In genomic region chr19:21651664-21652063, GRCm38 (mm10) we compare ENCODE assay signal across 8 mouse cellular contexts. TPM values are rescaled to one million over a fixed set of nuclear protein-coding genes. Genes with fewer than 3 reads are reported as not detected.
DNase-seq lines count a peak whose midpoint lies in the region; ATAC-seq and TF ChIP-seq lines count a peak whose summit lies in the region.

No protein-coding gene starts in this region.

- no peak for TF ChIP-seq CTCF in C2C12 (IDR thresholded peaks at IDR 0.05; ENCODE audit: control insufficient read depth, insufficient read depth, insufficient read length)

- H3K27me3 ChIP-seq in heart, embryonic 11.5 days (ENCODE audit: control insufficient read depth, insufficient read depth, low read length), result no peaks in the 10 kb centered on the region
- H3K27me3 ChIP-seq in C2C12 (ENCODE audit: control insufficient read depth, insufficient read depth, insufficient read length), result no peaks in the 10 kb centered on the region
- H3K27me3 ChIP-seq in forebrain, embryonic 12.5 days, result no peaks in the 10 kb centered on the region
- H3K27me3 ChIP-seq in liver, embryonic 12.5 days (replicated peaks), result no peaks in the 10 kb centered on the region

- WGBS in heart, embryonic 11.5 days (ENCODE audit: insufficient replicate concordance), result 46% methylated on average over 6 of the region's 6 CpGs
- WGBS in forebrain, embryonic 12.5 days, result 51% methylated on average over 6 of the region's 6 CpGs
- WGBS in liver, embryonic 12.5 days (ENCODE audit: insufficient replicate concordance), result 44% methylated on average over 6 of the region's 6 CpGs

- no peak overlapping the region for H3K27ac ChIP-seq in heart, embryonic 11.5 days (ENCODE audit: low read depth, low read length)
- H3K27ac ChIP-seq in forebrain, embryonic 12.5 days, result 0 out of 2 replicates have a peak overlapping the region, but pooled peaks have one; percentile 99
- H3K27ac ChIP-seq in liver, embryonic 12.5 days, result no peak overlapping the region

- H3K36me3 ChIP-seq in heart, embryonic 11.5 days (ENCODE audit: control insufficient read depth, insufficient read depth, low read length), result no peaks in the 10 kb centered on the region
- H3K36me3 ChIP-seq in C2C12 (ENCODE audit: control insufficient read depth, insufficient read depth), result peaks cover 7% of the 10 kb centered on the region
- no peaks in the 10 kb centered on the region for H3K36me3 ChIP-seq in forebrain, embryonic 12.5 days (replicated peaks)
- no peaks in the 10 kb centered on the region for H3K36me3 ChIP-seq in liver, embryonic 12.5 days

- H3K9me3 ChIP-seq in heart, embryonic 11.5 days (replicated peaks; ENCODE audit: control insufficient read depth, low read length), result no peaks in the 10 kb centered on the region
- no peaks in the 10 kb centered on the region for H3K9me3 ChIP-seq in forebrain, embryonic 12.5 days
- no peaks in the 10 kb centered on the region for H3K9me3 ChIP-seq in liver, embryonic 12.5 days (replicated peaks)

- H3ac ChIP-seq in C2C12 (ENCODE audit: control insufficient read depth, insufficient read length, low read depth), result peak overlapping the region; percentile 64

- H3K4me1 ChIP-seq in heart, embryonic 11.5 days (ENCODE audit: control insufficient read depth, insufficient read depth, low read length), result peaks cover 11% of the 10 kb centered on the region; the same call in 1 of the 2 replicates
- peaks cover 30% of the 10 kb centered on the region for H3K4me1 ChIP-seq in forebrain, embryonic 12.5 days
- peaks cover 48% of the 10 kb centered on the region for H3K4me1 ChIP-seq in liver, embryonic 12.5 days

- no peak for DNase-seq in heart, adult 11 months
- no peak for DNase-seq in cerebellum, adult 11 months

- H3K79me3 ChIP-seq in C2C12 (ENCODE audit: low read depth), result peaks cover 79% of the 10 kb centered on the region

- H3K9ac ChIP-seq in heart, embryonic 11.5 days (ENCODE audit: low read depth, low read length), result peak overlapping the region; percentile 86
- peak overlapping the region; percentile 75 for H3K9ac ChIP-seq in forebrain, embryonic 12.5 days
- H3K9ac ChIP-seq in liver, embryonic 12.5 days, result peak overlapping the region; percentile 70

- H3K4me2 ChIP-seq in heart, embryonic 11.5 days, result peak overlapping the region; percentile 88
- peak overlapping the region; percentile 75 for H3K4me2 ChIP-seq in forebrain, embryonic 12.5 days
- H3K4me2 ChIP-seq in liver, embryonic 12.5 days, result peak overlapping the region; percentile 96

- peaks cover 92% of the 10 kb centered on the region for H3K79me2 ChIP-seq in C2C12 (ENCODE audit: control insufficient read depth, insufficient read depth)

- H3K4me3 ChIP-seq in heart, embryonic 11.5 days (ENCODE audit: low read depth, low read length), result peak overlapping the region; percentile 87
- peak overlapping the region; percentile 81 for H3K4me3 ChIP-seq in C2C12 (ENCODE audit: insufficient read depth, poor library complexity, severe bottlenecking)
- H3K4me3 ChIP-seq in forebrain, embryonic 12.5 days (replicated peaks), result peak overlapping the region; percentile 94
- peak overlapping the region; percentile 89 for H3K4me3 ChIP-seq in liver, embryonic 12.5 days

- no peak for ATAC-seq in heart, embryonic 11.5 days (replicated peaks; ENCODE audit: insufficient number of reproducible peaks, low FRiP score, low TSS enrichment)
- ATAC-seq in forebrain, embryonic 12.5 days (ENCODE audit: low FRiP score), result no peak
- no peak for ATAC-seq in liver, embryonic 12.5 days
- ATAC-seq in granulocyte monocyte progenitor cell, adult 5-6 weeks (replicated peaks; ENCODE audit: poor library complexity, severe bottlenecking), result no peak
- ATAC-seq in megakaryocyte-erythroid progenitor cell, adult 5-6 weeks (replicated peaks; ENCODE audit: low FRiP score, low TSS enrichment, poor library complexity, severe bottlenecking), result no peak

TF ChIP-seq in C2C12, 6 proteins besides CTCF, POLR2A, EP300 and RAD21:
- TF ChIP-seq CEBPB (IDR thresholded peaks at IDR 0.05; ENCODE audit: low read depth) (no peak), FOSL1 (IDR thresholded peaks at IDR 0.05; ENCODE audit: insufficient read depth, low read length, poor library complexity, severe bottlenecking) (no peak), USF1 (IDR thresholded peaks at IDR 0.05; ENCODE audit: low read depth) (no peak), MAX (IDR thresholded peaks at IDR 0.05) (no peak), MYOD1 (IDR thresholded peaks at IDR 0.05; ENCODE audit: control insufficient read depth, insufficient read length, low read depth) (no peak)

RNA-seq across cellular contexts. Expression of gene 1110059E24Rik, which starts 1.1 kb away (rescaled TPM):
- polyA plus RNA-seq in heart, embryonic 11.5 days (2014; fragmentation: Nextera tagmentation; extraction: Ambion mirVana), result 45.8 and 46.0 TPM in 2 replicates
- 17.1 TPM for polyA plus RNA-seq in C2C12 (2012; fragmentation: generic; extraction: Trizol)
- polyA plus RNA-seq in forebrain, embryonic 12.5 days (2016; fragmentation: Nextera tagmentation; extraction: Ambion mirVana), result 58.8 and 59.4 TPM in 2 replicates
- polyA plus RNA-seq in liver, embryonic 12.5 days (2016; fragmentation: Nextera tagmentation; extraction: Ambion mirVana), result 17.6 and 19.6 TPM in 2 replicates
- 35.7 and 39.1 TPM in 2 replicates for total RNA-seq in granulocyte monocyte progenitor cell, adult 5-6 weeks (2014; fragmentation: Nextera tagmentation)
- total RNA-seq in granulocyte monocyte progenitor cell, adult 5-6 weeks (2017), result 88.0 and 90.1 TPM in 2 replicates
- 12.6 and 12.8 TPM in 2 replicates for total RNA-seq in megakaryocyte-erythroid progenitor cell, adult 5-6 weeks (2014; fragmentation: Nextera tagmentation)
- total RNA-seq in megakaryocyte-erythroid progenitor cell, adult 5-6 weeks (2017), result 26.1 and 35.8 TPM in 2 replicates

RNA-seq across cellular contexts. Expression of gene Abhd17b, which starts 1.3 kb away (rescaled TPM):
- 18.1 and 19.4 TPM in 2 replicates for polyA plus RNA-seq in heart, embryonic 11.5 days (2014; fragmentation: Nextera tagmentation; extraction: Ambion mirVana)
- 6.2 TPM for polyA plus RNA-seq in C2C12 (2012; fragmentation: generic; extraction: Trizol)
- polyA plus RNA-seq in forebrain, embryonic 12.5 days (2016; fragmentation: Nextera tagmentation; extraction: Ambion mirVana), result 43.6 and 45.3 TPM in 2 replicates
- polyA plus RNA-seq in liver, embryonic 12.5 days (2016; fragmentation: Nextera tagmentation; extraction: Ambion mirVana), result 12.6 and 12.9 TPM in 2 replicates
- 57.7 and 62.0 TPM in 2 replicates for total RNA-seq in granulocyte monocyte progenitor cell, adult 5-6 weeks (2014; fragmentation: Nextera tagmentation)
- total RNA-seq in granulocyte monocyte progenitor cell, adult 5-6 weeks (2017), result 63.0 and 66.5 TPM in 2 replicates
- 14.3 and 20.3 TPM in 2 replicates for total RNA-seq in megakaryocyte-erythroid progenitor cell, adult 5-6 weeks (2014; fragmentation: Nextera tagmentation)
- 18.9 and 25.3 TPM in 2 replicates for total RNA-seq in megakaryocyte-erythroid progenitor cell, adult 5-6 weeks (2017)
